Mouse (Mus musculus) monocyte, adult 2 months (primary cell): Measurements from ENCODE around the gene Rbm7.
"Not testable (repeated sequence)": the region's sequence is repeated elsewhere in the genome, so short reads cannot be mapped to it uniquely, and the experiment has no call there.

Source experiments
- DNase-seq, 2 experiments: peaks; one replicate each; pipeline ENCODE4 v3.0.0; 2022; ENCODE audit warnings: low spot score in 2 of 2, low read depth in 1 of 2

Rbm7 gene

GRCm38 (mm10) chr9:48494817-48495547 is at the start of gene Rbm7, which contains the start of gene Gm5617:
Gene Rbm7 (minus strand): TSS chr9:48495299.
Gene Gm5617 (plus strand): TSS chr9:48495442.
- peak; percentile 84 to 90 for DNase-seq

GRCm38 (mm10) chr9:48538688-48539087 is 43.6 kb upstream of the Rbm7 start:
- DNase-seq = no peak

GRCm38 (mm10) chr9:48538044-48538645 is 43.0 kb upstream of the Rbm7 start:
- no peak for DNase-seq

- DNase-seq = not testable (repeated sequence)
Measured at GRCm38 (mm10) chr9:48537616-48538015, 42.5 kb upstream of the Rbm7 start.

GRCm38 (mm10) chr9:48536414-48536813 is 41.3 kb upstream of the Rbm7 start:
- DNase-seq = no peak

- no peak for DNase-seq
Measured at GRCm38 (mm10) chr9:48532730-48533129, 37.6 kb upstream of the Rbm7 start.

GRCm38 (mm10) chr9:48532203-48532602 is 37.1 kb upstream of the Rbm7 start:
- no peak for DNase-seq

GRCm38 (mm10) chr9:48531294-48531693 is 36.2 kb upstream of the Rbm7 start:
- DNase-seq = no peak

GRCm38 (mm10) chr9:48526520-48526919 is 31.4 kb upstream of the Rbm7 start:
- DNase-seq = no peak

GRCm38 (mm10) chr9:48525566-48525965 is 30.5 kb upstream of the Rbm7 start:
- DNase-seq = no peak

- not testable (repeated sequence) for DNase-seq
Measured at GRCm38 (mm10) chr9:48520405-48520804, 25.3 kb upstream of the Rbm7 start.

GRCm38 (mm10) chr9:48517372-48518130 is 22.5 kb upstream of the Rbm7 start:
- DNase-seq = no peak

GRCm38 (mm10) chr9:48516615-48517371 is 21.7 kb upstream of the Rbm7 start:
- no peak for DNase-seq

- DNase-seq = no peak
Measured at GRCm38 (mm10) chr9:48515332-48515731, 20.2 kb upstream of the Rbm7 start.

- no peak for DNase-seq
Measured at GRCm38 (mm10) chr9:48510134-48510533, 15.0 kb upstream of the Rbm7 start.

- no peak for DNase-seq
Measured at GRCm38 (mm10) chr9:48504741-48505365, 9.8 kb upstream of the Rbm7 start.

- DNase-seq = no peak
Measured at GRCm38 (mm10) chr9:48503001-48503400, 7.9 kb upstream of the Rbm7 start.

GRCm38 (mm10) chr9:48501192-48501591 is 6.1 kb upstream of the Rbm7 start:
- DNase-seq = no peak

- no peak for DNase-seq
Measured at GRCm38 (mm10) chr9:48495548-48495932, 441 bp upstream of the Rbm7 start.

GRCm38 (mm10) chr9:48481214-48482134 is 13.6 kb downstream of the Rbm7 start:
- no peak for DNase-seq
